Mouse (Mus musculus): ENCODE measurements around the gene Rprd1b. TPM values are rescaled to one million over a fixed set of nuclear protein-coding genes. Genes with fewer than 3 reads are reported as not detected.

Rprd1b gene
- total RNA-seq, 2 experiments from 2014 or later, result 28.6 to 35.3 TPM

DNA sequence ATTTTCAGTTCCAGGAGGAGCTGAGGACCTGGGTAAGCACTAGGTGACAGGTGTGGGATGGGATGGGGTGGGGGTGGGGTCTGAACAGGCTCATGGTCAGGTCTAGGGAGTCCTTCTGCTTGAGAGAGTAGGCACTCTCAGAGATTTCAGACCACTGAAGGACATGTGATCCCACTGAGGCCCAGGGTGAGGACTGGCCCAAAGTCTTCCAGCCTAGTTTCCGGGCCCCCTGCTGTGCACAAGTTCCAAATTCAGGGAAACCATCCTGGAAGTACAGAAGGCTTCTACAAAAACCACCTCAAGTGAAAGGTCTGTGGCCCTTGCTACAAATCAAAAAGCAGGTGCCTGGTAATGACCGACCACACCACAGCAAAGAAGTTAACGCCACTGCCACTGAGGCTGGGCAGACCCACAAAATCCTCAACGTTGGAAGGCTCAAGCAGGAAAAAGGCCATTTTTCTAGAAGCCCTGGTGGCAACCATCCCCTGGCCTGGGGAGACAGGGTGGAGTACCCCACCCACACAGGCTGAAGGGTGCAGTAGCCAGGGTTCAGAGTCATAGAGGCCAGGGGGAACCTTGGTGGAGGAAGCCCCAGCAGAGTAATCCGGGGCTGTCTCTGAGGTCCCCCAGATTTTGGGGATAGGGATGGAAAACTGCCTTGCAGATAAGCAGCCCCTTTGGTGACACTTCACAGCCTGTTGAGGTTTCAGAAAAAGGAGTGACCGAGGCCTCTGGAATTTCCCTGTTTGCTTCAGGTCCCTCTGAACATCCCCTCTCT, 116.6 kb downstream of the Rprd1b start:
- DNase-seq (ENCODE audit: low spot score in 2 of 2), result no peak

GRCm38 (mm10) chr2:158145528-158146065, 117.3 kb downstream of the Rprd1b start:
- DNase-seq (ENCODE audit: low spot score in 2 of 2), result no peak

DNA sequence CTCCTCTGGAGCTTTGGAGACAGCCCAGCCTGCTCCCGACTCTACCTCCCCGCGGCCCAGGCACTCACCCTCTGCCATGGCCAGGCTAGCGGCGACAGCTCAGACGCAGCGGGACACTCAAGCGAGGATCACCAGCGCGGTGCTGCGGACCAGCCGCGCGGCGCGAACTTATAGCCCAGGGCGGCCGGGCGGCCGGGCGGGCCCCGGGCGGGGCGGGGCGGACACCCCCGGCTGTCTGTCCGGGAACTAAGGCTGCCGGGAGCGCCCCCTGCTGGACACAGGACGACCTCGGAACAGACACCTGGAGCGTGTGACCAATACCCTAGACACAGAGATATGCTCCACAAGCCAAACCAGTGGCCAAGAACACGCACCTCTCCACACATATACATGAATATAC, 117.9 kb downstream of the Rprd1b start, which contains the start of gene Tgm2:
Gene Tgm2, minus strand, starts transcription at position 214 of the 400 bp plus-strand sequence.
- peak; percentile 94 to 97 for DNase-seq (ENCODE audit: low spot score in 2 of 2)

GRCm38 (mm10) chr2:158146971-158147370, 118.7 kb downstream of the Rprd1b start:
- no peak for DNase-seq (ENCODE audit: low spot score in 2 of 2)

- DNase-seq (ENCODE audit: low spot score in 2 of 2), result no peak
Observed at GRCm38 (mm10) chr2:158151077-158151476, 122.8 kb downstream of the Rprd1b start.

DNA sequence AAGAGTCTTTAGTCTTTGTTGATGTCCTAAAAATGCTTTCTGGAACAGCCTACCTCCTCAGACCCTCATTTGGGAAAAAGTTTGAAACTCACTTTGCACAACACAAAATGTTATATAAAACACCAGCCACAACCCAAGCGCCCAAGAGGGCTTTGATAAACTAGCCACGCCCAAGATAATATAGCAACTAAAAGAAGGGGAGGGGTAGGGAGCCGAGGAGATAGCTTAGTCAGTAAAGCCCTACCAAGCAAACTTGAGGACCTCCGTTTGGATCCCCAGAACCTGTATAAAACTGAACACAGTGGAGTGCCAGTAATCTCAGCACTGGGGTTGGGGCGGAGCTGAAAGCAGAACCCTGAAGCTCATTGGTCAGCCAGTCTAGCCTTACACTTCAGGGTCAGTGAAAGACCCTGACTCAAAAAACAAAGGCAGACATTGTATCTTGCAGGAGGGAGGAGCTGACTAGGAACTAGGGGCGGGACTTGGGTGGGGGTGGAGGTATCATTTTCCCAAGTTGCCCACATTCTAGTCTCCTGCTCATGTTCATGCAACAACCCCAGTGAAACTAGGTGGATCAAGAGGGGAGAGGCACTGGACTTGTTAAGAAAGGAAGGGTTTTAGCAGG, 124.5 kb downstream of the Rprd1b start:
- DNase-seq (ENCODE audit: low spot score in 2 of 2), result no peak

- DNase-seq (ENCODE audit: low spot score in 2 of 2), result no peak
Observed at GRCm38 (mm10) chr2:158153728-158154343, 125.5 kb downstream of the Rprd1b start.

GRCm38 (mm10) chr2:158154641-158155040, 126.3 kb downstream of the Rprd1b start:
- DNase-seq (ENCODE audit: low spot score in 2 of 2), result no peak

DNA sequence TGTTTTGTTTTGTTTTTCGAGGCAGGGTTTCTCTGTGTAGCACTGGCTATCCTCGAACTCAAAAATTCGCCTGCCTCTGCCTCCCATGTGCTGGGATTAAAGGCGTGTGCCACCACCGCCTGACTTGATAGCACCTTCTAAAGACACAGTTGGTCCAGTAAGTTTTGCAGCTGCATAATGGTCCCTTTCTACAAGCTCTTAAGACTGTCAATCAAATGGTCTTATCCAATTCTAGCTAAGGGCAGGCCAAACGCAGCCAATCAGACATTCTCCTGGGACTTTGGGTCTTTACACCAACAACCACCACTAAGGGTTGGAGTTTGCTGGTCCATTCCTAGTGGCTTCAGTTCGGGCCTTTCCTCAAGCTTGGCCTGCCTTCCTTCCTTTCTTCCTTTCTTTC, 126.8 kb downstream of the Rprd1b start:
- no peak for DNase-seq (ENCODE audit: low spot score in 2 of 2)

GRCm38 (mm10) chr2:158155615-158156014, 127.3 kb downstream of the Rprd1b start:
- DNase-seq (ENCODE audit: low spot score in 2 of 2), result no peak

DNA sequence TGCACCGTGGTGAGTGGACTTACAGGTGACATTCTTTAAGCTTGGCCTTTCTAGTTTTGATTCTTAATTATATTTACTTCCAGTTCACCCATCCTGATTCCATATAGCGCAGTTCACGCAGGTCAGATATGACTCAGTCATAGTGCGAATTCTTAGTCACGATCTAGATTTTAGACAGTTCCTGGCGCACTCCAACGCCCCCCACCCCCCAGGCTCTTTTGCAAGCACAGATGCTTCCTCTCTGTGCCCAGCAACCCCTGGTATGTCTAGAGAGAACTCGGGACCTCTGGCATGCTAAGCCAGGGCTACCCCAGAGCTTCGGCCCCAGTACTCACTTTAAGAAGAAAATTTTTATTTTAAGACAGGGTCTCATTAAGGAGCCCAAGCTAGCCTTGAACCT, 128.2 kb downstream of the Rprd1b start:
- DNase-seq (ENCODE audit: low spot score in 2 of 2), result no peak

GRCm38 (mm10) chr2:158157654-158158053, 129.4 kb downstream of the Rprd1b start:
- no peak for DNase-seq (ENCODE audit: low spot score in 2 of 2)

GRCm38 (mm10) chr2:158159376-158160235, 131.3 kb downstream of the Rprd1b start:
- DNase-seq (ENCODE audit: low spot score in 2 of 2), result no peak

- no peak for DNase-seq (ENCODE audit: low spot score in 2 of 2)
Observed at GRCm38 (mm10) chr2:158161761-158162160, 133.5 kb downstream of the Rprd1b start.

GRCm38 (mm10) chr2:158163034-158163433, 134.7 kb downstream of the Rprd1b start:
- DNase-seq (ENCODE audit: low spot score in 2 of 2), result no peak

DNA sequence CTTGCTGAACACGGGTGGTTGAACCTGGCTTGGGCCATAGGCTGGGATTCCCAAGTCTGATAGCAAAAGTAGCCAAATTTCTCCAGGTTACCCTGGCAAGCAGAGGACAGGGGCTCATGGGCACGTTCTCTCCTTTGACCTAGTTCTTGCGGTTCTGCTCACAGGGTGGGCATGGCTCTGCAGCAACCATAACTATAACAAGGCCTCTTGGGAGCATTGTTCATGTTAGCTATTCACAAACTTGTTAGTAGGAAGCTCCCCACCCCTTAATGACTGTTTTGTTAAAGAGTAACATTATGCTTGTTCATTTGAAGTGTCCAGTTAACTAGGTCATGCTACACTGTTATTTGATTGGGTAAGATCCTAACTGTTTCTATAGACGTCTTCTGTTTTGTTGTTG, 137.5 kb downstream of the Rprd1b start:
- DNase-seq (ENCODE audit: low spot score in 2 of 2), result no peak

GRCm38 (mm10) chr2:158166628-158167027, 138.3 kb downstream of the Rprd1b start:
- DNase-seq (ENCODE audit: low spot score in 2 of 2), result no peak

GRCm38 (mm10) chr2:158167496-158168205, 139.4 kb downstream of the Rprd1b start:
- no peak for DNase-seq (ENCODE audit: low spot score in 2 of 2)

DNA sequence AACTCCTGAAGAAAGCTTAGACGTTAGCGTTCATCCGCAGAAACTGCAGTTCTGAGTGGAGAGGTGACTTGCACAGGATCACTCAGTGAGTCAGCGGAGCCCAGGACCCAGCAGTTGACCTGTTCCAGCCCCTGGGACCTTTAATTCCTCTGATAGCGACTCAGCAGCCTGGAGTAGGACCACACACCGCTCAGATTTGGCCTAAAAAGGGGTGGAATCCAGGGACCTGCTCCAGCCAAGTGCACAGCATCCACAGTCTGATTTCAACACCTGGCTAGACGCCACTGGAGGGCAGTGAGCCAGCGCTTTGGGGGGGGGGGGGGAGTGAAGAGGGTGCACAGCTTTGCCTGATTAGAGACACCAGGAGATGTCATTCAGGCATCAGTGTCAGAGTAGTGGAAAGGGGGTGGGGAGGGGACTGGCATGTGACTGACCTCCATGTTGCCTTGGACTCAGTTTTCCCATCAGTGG, 140.5 kb downstream of the Rprd1b start:
- no peak for DNase-seq (ENCODE audit: low spot score in 2 of 2)

GRCm38 (mm10) chr2:158169351-158169750, 141.1 kb downstream of the Rprd1b start:
- DNase-seq (ENCODE audit: low spot score in 2 of 2), result no peak

Measured in adrenal gland, adult 18-20 months (tissue).